Mouse (Mus musculus) lung, adult 2 months (tissue): ENCODE measurements around the gene Rplp0. TPM values are rescaled to one million over a fixed set of nuclear protein-coding genes. Genes with fewer than 3 reads are reported as not detected.

Experiments used
- DNase-seq: peaks from one replicate; pipeline ENCODE4 v3.0.0; 2022
- H3K4me1 ChIP-seq: fragments of 200-500 bp; 2 replicates; pipeline ENCODE4 v1.6.1; 2011; ENCODE audit warnings: low read length; ENCODE audit not compliant: control insufficient read depth, insufficient read depth
- H3K4me3 ChIP-seq: fragments of 200-500 bp; replicated peaks from 2 replicates; pipeline ENCODE3; 2011; ENCODE audit warnings: low read depth, mild to moderate bottlenecking, control low read depth, low read length; ENCODE audit errors: extremely low read depth
- CTCF ChIP-seq: fragments of 200-500 bp; IDR thresholded peaks from 2 replicates; pipeline ENCODE4 v1.5.1; 2011; ENCODE audit warnings: mild to moderate bottlenecking, low read length, control low read depth; ENCODE audit not compliant: insufficient read depth
- POLR2A ChIP-seq: fragments of 200-500 bp; IDR thresholded peaks from 2 replicates; pipeline ENCODE4 v1.6.1; 2011; ENCODE audit warnings: low read depth, mild to moderate bottlenecking, control low read depth, low read length, borderline replicate concordance; ENCODE audit errors: extremely low read depth
- WGBS: fragments of 180-500 bp; shearing (Covaris S2); methylation state at CpG from one replicate; pipeline ENCODE4 v1.1.7; 2018; 5-methylcytosine and 5-hydroxymethylcytosine counted together
- polyA plus RNA-seq: library from polyadenylated mRNA; depleted of rRNA; stranded (reverse); fragments of >200 nt; gene quantifications from 2 replicates; pipeline ENCODE4 v1.2.3, GENCODE M21; 2012

The Rplp0 gene
- polyA plus RNA-seq, 1 experiment, result 1,185 TPM

- WGBS, result 92% methylated on average over 18 of the region's 18 CpGs
- no peak for DNase-seq
- peaks cover 3% of the 10 kb centered on the region; the same call in 1 of the 2 replicates for H3K4me1 ChIP-seq
- TF ChIP-seq CTCF (no peak), POLR2A (no peak)
- no peak overlapping the region for H3K4me3 ChIP-seq
Observed at GRCm38 (mm10) chr5:115548501-115549285, 10.6 kb upstream of the Rplp0 start.

- no peak for DNase-seq
- 73% methylated on average over 11 of the region's 11 CpGs for WGBS
- no peak for TF ChIP-seq POLR2A
- no peak for TF ChIP-seq CTCF
- Histone ChIP-seq H3K4me3 (no peak overlapping the region), H3K4me1 (peaks cover 3% of the 10 kb centered on the region; the same call in 1 of the 2 replicates)
Observed at GRCm38 (mm10) chr5:115550482-115551005, 8.7 kb upstream of the Rplp0 start.

GRCm38 (mm10) chr5:115551386-115551785 lies 7.9 kb upstream of the Rplp0 start:
- 82% methylated on average over 12 of the region's 12 CpGs for WGBS
- H3K4me1 ChIP-seq, result 0 out of 2 replicates have a peak, but pooled peaks cover 3% of the 10 kb centered on the region
- TF ChIP-seq CTCF (no peak), POLR2A (no peak)

GRCm38 (mm10) chr5:115551799-115552198 lies 7.5 kb upstream of the Rplp0 start:
- 0 out of 2 replicates have a peak, but pooled peaks cover 2% of the 10 kb centered on the region for H3K4me1 ChIP-seq
- no peak overlapping the region for H3K4me3 ChIP-seq
- TF ChIP-seq CTCF (no peak), POLR2A (no peak)
- no peak for DNase-seq
- 85% methylated on average over 13 of the region's 13 CpGs for WGBS

More at GRCm38 (mm10) chr5:115551386-115551785, 7.9 kb upstream of the Rplp0 start:
- DNase-seq, result no peak
- no peak overlapping the region for H3K4me3 ChIP-seq

GRCm38 (mm10) chr5:115553801-115554420 lies 5.4 kb upstream of the Rplp0 start:
- H3K4me1 ChIP-seq, result no peaks in the 10 kb centered on the region
- TF ChIP-seq POLR2A (no peak), CTCF (no peak)
- 88% methylated on average over 33 of the region's 33 CpGs for WGBS
- H3K4me3 ChIP-seq, result no peak overlapping the region
- DNase-seq, result no peak

GRCm38 (mm10) chr5:115554536-115555291 lies 4.6 kb upstream of the Rplp0 start:
- Histone ChIP-seq H3K4me3 (no peak overlapping the region), H3K4me1 (no peaks in the 10 kb centered on the region)
- 81% methylated on average over 18 of the region's 18 CpGs for WGBS
- no peak for DNase-seq
- no peak for TF ChIP-seq POLR2A
- TF ChIP-seq CTCF, result no peak

- WGBS, result 9% methylated on average over 8 of the region's 8 CpGs
- DNase-seq, result peak; percentile 69
- Histone ChIP-seq H3K4me1 (no peaks in the 10 kb centered on the region), H3K4me3 (no peak overlapping the region)
- TF ChIP-seq CTCF (peak; percentile 74), POLR2A (no peak)
Observed at GRCm38 (mm10) chr5:115556217-115556616, 3.0 kb upstream of the Rplp0 start.

- TF ChIP-seq POLR2A, result no peak
- TF ChIP-seq CTCF, result no peak
- WGBS, result 86% methylated on average over 14 of the region's 14 CpGs
- no peak for DNase-seq
Observed at GRCm38 (mm10) chr5:115558182-115558794, 979 bp upstream of the Rplp0 start.

More at GRCm38 (mm10) chr5:115558182-115558794, 979 bp upstream of the Rplp0 start:
- Histone ChIP-seq H3K4me1 (no peaks in the 10 kb centered on the region), H3K4me3 (no peak overlapping the region)
